Mouse (Mus musculus) forebrain, embryonic 11.5 days (tissue): ENCODE results near the gene Htr6. TPM values are rescaled to one million over a fixed set of nuclear protein-coding genes. Genes with fewer than 3 reads are reported as not detected.

Source experiments
- ATAC-seq: fragments of 200-750 bp; cut with Nextera tagmentation; replicated peaks from 2 replicates; pipeline ENCODE4 v1.8.0; 2017; ENCODE audit warnings: moderate TSS enrichment; ENCODE audit not compliant: low FRiP score
- DNase-seq: peaks from one replicate; pipeline ENCODE4 v3.0.0-alpha.2; 2017; ENCODE audit warnings: low spot score
- H3K27ac ChIP-seq: fragments of 300-500 bp; sonication (generic); 2 replicates; pipeline ENCODE4 v1.5.1; 2014; ENCODE audit warnings: low read depth, low read length
- H3K27me3 ChIP-seq: fragments of 300-500 bp; sonication (generic); 2 replicates; pipeline ENCODE4 v1.6.1; 2014; ENCODE audit warnings: mild to moderate bottlenecking, low read length, mixed read lengths; ENCODE audit not compliant: control insufficient read depth, insufficient read depth
- H3K36me3 ChIP-seq: fragments of 300-500 bp; sonication (generic); 2 replicates; pipeline ENCODE4 v1.6.1; 2014; ENCODE audit warnings: mild to moderate bottlenecking, low read length, moderate library complexity, mixed read lengths; ENCODE audit not compliant: control insufficient read depth, insufficient read depth
- H3K4me1 ChIP-seq: fragments of 300-500 bp; sonication (generic); replicated peaks from 2 replicates; pipeline ENCODE4 v1.6.1; 2014; ENCODE audit warnings: low read length, mixed read lengths; ENCODE audit not compliant: control insufficient read depth, insufficient read depth
- H3K4me2 ChIP-seq: fragments of 300-500 bp; sonication (generic); 2 replicates; pipeline ENCODE4 v1.6.1; 2014; ENCODE audit warnings: low read depth, mild to moderate bottlenecking, low read length, moderate library complexity, mixed read lengths; ENCODE audit not compliant: severe bottlenecking
- H3K4me3 ChIP-seq: fragments of 300-500 bp; sonication (generic); 2 replicates; pipeline ENCODE4 v1.5.1; 2014; ENCODE audit warnings: low read depth, low read length
- H3K9ac ChIP-seq: fragments of 300-500 bp; sonication (generic); 2 replicates; pipeline ENCODE4 v1.6.1; 2014; ENCODE audit warnings: low read length
- H3K9me3 ChIP-seq: fragments of 300-500 bp; sonication (generic); 2 replicates; pipeline ENCODE4 v1.6.1; 2016; ENCODE audit warnings: low read length, mixed read lengths; ENCODE audit not compliant: control insufficient read depth
- WGBS: fragments of 180-500 bp; shearing (Covaris S2); extraction: QIAGEN DNeasy Blood & Tissue Kit; methylation state at CpG from one replicate; pipeline ENCODE4 v1.1.7; 2014; 5-methylcytosine and 5-hydroxymethylcytosine counted together
- polyA plus RNA-seq: library from polyadenylated mRNA; unstranded; fragments of >200 nt; fragmentation: Nextera tagmentation; extraction: Ambion mirVana; gene quantifications from 2 replicates; pipeline ENCODE4 v1.2.1, GENCODE M21; 2014

Gene Htr6
- polyA plus RNA-seq, 1 experiment from 2014 or later: 0.27 TPM

GRCm38 (mm10) chr4:139019413-139019812 is 56.0 kb downstream of the Htr6 start:
- Histone ChIP-seq H3K27me3 (no peaks in the 10 kb centered on the region), H3K36me3 (no peaks in the 10 kb centered on the region), H3K9me3 (no peaks in the 10 kb centered on the region), H3K4me3 (no peak overlapping the region), H3K9ac (no peak overlapping the region), H3K4me1 (peaks cover 2% of the 10 kb centered on the region; the same call in 1 of the 2 replicates), H3K4me2 (no peak overlapping the region), H3K27ac (no peak overlapping the region)
- ATAC-seq (no peak), DNase-seq (no peak)
- WGBS: 72% methylated on average over 13 of the region's 13 CpGs

GRCm38 (mm10) chr4:139018976-139019375 is 56.4 kb downstream of the Htr6 start:
- DNase-seq (no peak), ATAC-seq (no peak)
- Histone ChIP-seq H3K9ac (no peak overlapping the region), H3K4me1 (no peaks in the 10 kb centered on the region), H3K4me2 (no peak overlapping the region), H3K27me3 (no peaks in the 10 kb centered on the region), H3K36me3 (no peaks in the 10 kb centered on the region), H3K4me3 (no peak overlapping the region), H3K27ac (no peak overlapping the region), H3K9me3 (no peaks in the 10 kb centered on the region)
- 69% methylated on average over 4 of the region's 4 CpGs for WGBS

- no peak overlapping the region for H3K4me3 ChIP-seq
- no peak overlapping the region for H3K9ac ChIP-seq
- WGBS: 92% methylated on average over 14 of the region's 14 CpGs
- H3K27me3 ChIP-seq: no peaks in the 10 kb centered on the region
- no peaks in the 10 kb centered on the region for H3K4me1 ChIP-seq
- DNase-seq (no peak), ATAC-seq (no peak)
- no peaks in the 10 kb centered on the region for H3K36me3 ChIP-seq
- H3K9me3 ChIP-seq: no peaks in the 10 kb centered on the region
- H3K4me2 ChIP-seq: no peak overlapping the region
- H3K27ac ChIP-seq: no peak overlapping the region
These were observed 57.0 kb downstream of the Htr6 start for GRCm38 (mm10) chr4:139018388-139018787.

GRCm38 (mm10) chr4:139014793-139015192 is 60.6 kb downstream of the Htr6 start:
- 78% methylated on average over 6 of the region's 6 CpGs for WGBS
- Histone ChIP-seq H3K27ac (no peak overlapping the region), H3K9ac (no peak overlapping the region), H3K4me3 (no peak overlapping the region), H3K4me2 (no peak overlapping the region), H3K36me3 (no peaks in the 10 kb centered on the region), H3K9me3 (no peaks in the 10 kb centered on the region), H3K4me1 (no peaks in the 10 kb centered on the region), H3K27me3 (no peaks in the 10 kb centered on the region)
- DNase-seq (no peak), ATAC-seq (no peak)

GRCm38 (mm10) chr4:139013281-139013680 is 62.1 kb downstream of the Htr6 start:
- Histone ChIP-seq H3K27me3 (no peaks in the 10 kb centered on the region), H3K27ac (no peak overlapping the region), H3K4me1 (no peaks in the 10 kb centered on the region), H3K36me3 (no peaks in the 10 kb centered on the region), H3K4me2 (no peak overlapping the region), H3K4me3 (no peak overlapping the region), H3K9ac (no peak overlapping the region), H3K9me3 (no peaks in the 10 kb centered on the region)
- no peak for ATAC-seq
- 92% methylated on average over 11 of the region's 11 CpGs for WGBS
- no peak for DNase-seq

GRCm38 (mm10) chr4:139011201-139011702 is 64.1 kb downstream of the Htr6 start:
- ATAC-seq (no peak), DNase-seq (no peak)
- Histone ChIP-seq H3K36me3 (no peaks in the 10 kb centered on the region), H3K9ac (no peak overlapping the region), H3K4me2 (no peak overlapping the region), H3K27ac (no peak overlapping the region), H3K4me3 (no peak overlapping the region), H3K9me3 (no peaks in the 10 kb centered on the region), H3K4me1 (no peaks in the 10 kb centered on the region), H3K27me3 (no peaks in the 10 kb centered on the region)
- 97% methylated on average over 13 of the region's 13 CpGs for WGBS

Other genes with a start within 250 kb of the Htr6 start
- 0.31 and 0.33 TPM in 2 replicates for gene Pla2g5, start 212.1 kb downstream of the Htr6 start, polyA plus RNA-seq
- gene Gm13030, start 201.6 kb downstream of the Htr6 start, polyA plus RNA-seq: not detected in 2 replicates
- gene Pla2g2e, start 197.6 kb downstream of the Htr6 start, polyA plus RNA-seq: not detected in 2 replicates
- gene Otud3, start 161.6 kb downstream of the Htr6 start, polyA plus RNA-seq: 2.8 and 3.5 TPM in 2 replicates
- not detected in 2 replicates for gene Rnf186, start 108.5 kb downstream of the Htr6 start, polyA plus RNA-seq
- gene Tmco4, start 102.7 kb downstream of the Htr6 start, polyA plus RNA-seq: 0.77 and 0.96 TPM in 2 replicates
- gene Nbl1, start 17.4 kb upstream of the Htr6 start, polyA plus RNA-seq: 23.9 and 24.7 TPM in 2 replicates
- gene Minos1, start 55.5 kb upstream of the Htr6 start, polyA plus RNA-seq: 344 and 387 TPM in 2 replicates
- gene Capzb, start 117.3 kb upstream of the Htr6 start, polyA plus RNA-seq: 238 and 240 TPM in 2 replicates
- gene Pqlc2, start 235.1 kb upstream of the Htr6 start, polyA plus RNA-seq: 11.4 and 16.4 TPM in 2 replicates
- gene Akr7a5, start 235.2 kb upstream of the Htr6 start, polyA plus RNA-seq: 97.4 and 103 TPM in 2 replicates